Mouse (Mus musculus) liver, adult 2 months (tissue): ENCODE results near the gene Ccdc27.

Experiments
- CTCF ChIP-seq: fragments of 200-500 bp; IDR thresholded peaks from 2 replicates; pipeline ENCODE4 v1.5.1; 2011; ENCODE audit warnings: low read depth, low read length, control low read depth
- POLR2A ChIP-seq: fragments of 200-500 bp; IDR thresholded peaks from 2 replicates; pipeline ENCODE4 v1.6.1; 2011; ENCODE audit warnings: low read length, control low read depth; ENCODE audit not compliant: insufficient read depth; ENCODE audit errors: extremely low read depth

GRCm38 (mm10) chr4:154057696-154058095 is 15.2 kb upstream of the Ccdc27 start:
- TF ChIP-seq CTCF (no peak), POLR2A (no peak)
